Mouse (Mus musculus) kidney, postnatal 0 days (tissue): Measurements from ENCODE around the gene Efcab6. TPM values are rescaled to one million over a fixed set of nuclear protein-coding genes. Genes with fewer than 3 reads are reported as not detected.

Experiments
- ATAC-seq: fragments of 200-750 bp; cut with Nextera tagmentation; replicated peaks from 2 replicates; pipeline ENCODE4 v1.8.0; 2017; ENCODE audit warnings: low read depth, moderate number of reproducible peaks, moderate TSS enrichment, moderate library complexity; ENCODE audit not compliant: low FRiP score
- DNase-seq: peaks from one replicate; pipeline ENCODE4 v3.0.0-alpha.2; 2016; ENCODE audit warnings: low spot score
- H3K27ac ChIP-seq: fragments of 300-500 bp; sonication (generic); 2 replicates; pipeline ENCODE4 v1.5.1; 2014; ENCODE audit warnings: mild to moderate bottlenecking
- H3K27me3 ChIP-seq: fragments of 300-500 bp; sonication (generic); 2 replicates; pipeline ENCODE4 v1.6.1; 2014; ENCODE audit warnings: low read length, mixed read lengths; ENCODE audit not compliant: insufficient read depth
- H3K36me3 ChIP-seq: fragments of 300-500 bp; sonication (generic); 2 replicates; pipeline ENCODE4 v1.6.1; 2014; ENCODE audit warnings: low read length, mixed read lengths; ENCODE audit not compliant: insufficient read depth
- H3K4me1 ChIP-seq: fragments of 300-500 bp; sonication (generic); replicated peaks from 2 replicates; pipeline ENCODE4 v1.6.1; 2014; ENCODE audit warnings: antibody characterized with exemption, low read length, mixed read lengths; ENCODE audit not compliant: insufficient read depth
- H3K4me2 ChIP-seq: fragments of 300-500 bp; sonication (generic); 2 replicates; pipeline ENCODE4 v1.6.1; 2014; ENCODE audit warnings: mild to moderate bottlenecking, low read length, moderate library complexity, mixed read lengths
- H3K4me3 ChIP-seq: fragments of 300-500 bp; sonication (generic); replicated peaks from 2 replicates; pipeline ENCODE4 v1.5.1; 2014; ENCODE audit warnings: low read depth, low read length
- H3K9ac ChIP-seq: fragments of 300-500 bp; sonication (generic); 2 replicates; pipeline ENCODE4 v1.6.1; 2014; ENCODE audit warnings: low read depth, low read length
- H3K9me3 ChIP-seq: fragments of 300-500 bp; sonication (generic); replicated peaks from 2 replicates; pipeline ENCODE4 v1.6.1; 2016; ENCODE audit warnings: low read length, inconsistent platforms, mixed read lengths
- CTCF ChIP-seq: IDR thresholded peaks from 2 replicates; pipeline ENCODE4 v1.5.1; 2016; ENCODE audit warnings: antibody characterized with exemption, low read depth, mild to moderate bottlenecking, moderate library complexity
- WGBS: fragments of 180-500 bp; shearing (Covaris S2); extraction: QIAGEN DNeasy Blood & Tissue Kit; methylation state at CpG from one replicate; pipeline ENCODE4 v1.1.7; 2014; 5-methylcytosine and 5-hydroxymethylcytosine counted together
- polyA plus RNA-seq: library from polyadenylated mRNA; unstranded; fragments of >200 nt; fragmentation: Nextera tagmentation; extraction: Ambion mirVana; gene quantifications from 2 replicates; pipeline ENCODE4 v1.2.1, GENCODE M21; 2015

The Efcab6 gene
- polyA plus RNA-seq, 1 experiment from 2014 or later, result 0.63 TPM

- WGBS, result 93% methylated on average over 5 of the region's 5 CpGs
- H3K9ac ChIP-seq, result no peak overlapping the region
- H3K9me3 ChIP-seq, result no peaks in the 10 kb centered on the region
- H3K27me3 ChIP-seq, result no peaks in the 10 kb centered on the region
- ATAC-seq (no peak), DNase-seq (no peak)
- TF ChIP-seq CTCF, result no peak
- no peaks in the 10 kb centered on the region for H3K4me1 ChIP-seq
- no peaks in the 10 kb centered on the region for H3K36me3 ChIP-seq
- no peak overlapping the region for H3K27ac ChIP-seq
- no peak overlapping the region for H3K4me3 ChIP-seq
- no peak overlapping the region for H3K4me2 ChIP-seq
Observed at GRCm38 (mm10) chr15:83989241-83989640, 75.9 kb downstream of the Efcab6 start.

- Histone ChIP-seq H3K9me3 (no peaks in the 10 kb centered on the region), H3K36me3 (no peaks in the 10 kb centered on the region), H3K9ac (no peak overlapping the region), H3K4me3 (no peak overlapping the region), H3K4me2 (no peak overlapping the region), H3K4me1 (no peaks in the 10 kb centered on the region), H3K27ac (no peak overlapping the region), H3K27me3 (no peaks in the 10 kb centered on the region)
- TF ChIP-seq CTCF, result no peak
- DNase-seq, result no peak
- no peak for ATAC-seq
- WGBS, result 48% methylated on average over 7 of the region's 7 CpGs
Observed at GRCm38 (mm10) chr15:83988087-83988486, 77.1 kb downstream of the Efcab6 start.

- no peaks in the 10 kb centered on the region for H3K27me3 ChIP-seq
- H3K4me3 ChIP-seq, result no peak overlapping the region
- no peak overlapping the region for H3K27ac ChIP-seq
- H3K9me3 ChIP-seq, result no peaks in the 10 kb centered on the region
- H3K4me2 ChIP-seq, result no peak overlapping the region
- TF ChIP-seq CTCF, result no peak
- H3K36me3 ChIP-seq, result no peaks in the 10 kb centered on the region
- H3K4me1 ChIP-seq, result no peaks in the 10 kb centered on the region
- DNase-seq (peak; percentile 52), ATAC-seq (no peak)
- no peak overlapping the region for H3K9ac ChIP-seq
- 69% methylated on average over 14 of the region's 14 CpGs for WGBS
Observed at GRCm38 (mm10) chr15:83982186-83982936, 82.8 kb downstream of the Efcab6 start.

DNA sequence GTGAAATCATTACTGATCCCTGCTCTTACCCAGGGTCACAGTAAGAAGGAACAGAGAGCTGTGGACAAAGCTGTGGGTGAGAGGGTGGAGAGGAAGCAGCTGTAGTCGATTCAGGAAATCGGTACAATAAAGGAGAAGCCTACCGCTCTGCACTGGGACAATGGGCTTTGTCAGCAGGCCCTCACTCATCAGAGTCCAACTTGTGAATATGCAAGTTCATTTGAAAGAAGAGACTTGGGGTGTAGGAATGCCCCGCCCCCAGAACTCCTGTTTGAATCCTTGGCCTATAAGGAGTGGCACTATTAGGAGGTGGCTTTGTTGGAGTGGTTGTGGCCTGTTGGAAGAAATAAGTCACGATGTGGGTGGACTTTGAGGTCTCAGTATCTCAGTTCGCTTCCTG lies 86.3 kb downstream of the Efcab6 start:
- TF ChIP-seq CTCF, result no peak
- no peak overlapping the region for H3K9ac ChIP-seq
- H3K36me3 ChIP-seq, result no peaks in the 10 kb centered on the region
- no peaks in the 10 kb centered on the region for H3K9me3 ChIP-seq
- DNase-seq (no peak), ATAC-seq (no peak)
- WGBS, result 77% methylated on average over 6 of the region's 6 CpGs
- H3K4me1 ChIP-seq, result no peaks in the 10 kb centered on the region
- H3K27ac ChIP-seq, result no peak overlapping the region
- no peaks in the 10 kb centered on the region for H3K27me3 ChIP-seq
- H3K4me3 ChIP-seq, result no peak overlapping the region
- no peak overlapping the region for H3K4me2 ChIP-seq

- no peaks in the 10 kb centered on the region for H3K27me3 ChIP-seq
- DNase-seq (peak; percentile 36), ATAC-seq (no peak)
- H3K9ac ChIP-seq, result no peak overlapping the region
- H3K4me3 ChIP-seq, result no peak overlapping the region
- TF ChIP-seq CTCF, result no peak
- H3K4me2 ChIP-seq, result no peak overlapping the region
- 8% methylated on average over 5 of the region's 5 CpGs for WGBS
- H3K9me3 ChIP-seq, result no peaks in the 10 kb centered on the region
- no peaks in the 10 kb centered on the region for H3K4me1 ChIP-seq
- no peak overlapping the region for H3K27ac ChIP-seq
- no peaks in the 10 kb centered on the region for H3K36me3 ChIP-seq
Observed at GRCm38 (mm10) chr15:83977108-83977507, 88.1 kb downstream of the Efcab6 start.

DNA sequence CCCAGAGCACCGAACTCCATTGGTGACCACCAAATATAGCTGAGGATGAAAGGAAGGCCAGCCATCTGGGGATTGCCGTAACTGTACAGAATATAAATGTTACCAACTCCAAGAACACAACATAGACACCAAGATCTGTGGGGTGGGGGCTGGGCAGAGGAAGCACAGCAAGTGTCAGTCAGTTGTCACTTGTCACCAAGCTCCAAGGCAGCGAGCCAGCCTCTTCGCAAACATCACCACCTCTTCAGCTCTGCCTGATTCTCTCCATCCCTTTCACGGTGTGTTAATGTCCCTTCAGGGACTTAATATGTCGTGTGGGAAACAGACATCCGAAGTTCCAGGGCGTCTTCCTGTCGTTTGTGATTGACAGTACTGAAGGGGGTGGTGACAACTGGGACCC lies 93.0 kb downstream of the Efcab6 start:
- Histone ChIP-seq H3K36me3 (no peaks in the 10 kb centered on the region), H3K9me3 (no peaks in the 10 kb centered on the region), H3K9ac (no peak overlapping the region), H3K4me3 (no peak overlapping the region), H3K4me1 (no peaks in the 10 kb centered on the region), H3K4me2 (no peak overlapping the region), H3K27ac (no peak overlapping the region), H3K27me3 (no peaks in the 10 kb centered on the region)
- WGBS, result 64% methylated on average over 9 of the region's 9 CpGs
- no peak for DNase-seq
- ATAC-seq, result no peak
- no peak for TF ChIP-seq CTCF

DNA sequence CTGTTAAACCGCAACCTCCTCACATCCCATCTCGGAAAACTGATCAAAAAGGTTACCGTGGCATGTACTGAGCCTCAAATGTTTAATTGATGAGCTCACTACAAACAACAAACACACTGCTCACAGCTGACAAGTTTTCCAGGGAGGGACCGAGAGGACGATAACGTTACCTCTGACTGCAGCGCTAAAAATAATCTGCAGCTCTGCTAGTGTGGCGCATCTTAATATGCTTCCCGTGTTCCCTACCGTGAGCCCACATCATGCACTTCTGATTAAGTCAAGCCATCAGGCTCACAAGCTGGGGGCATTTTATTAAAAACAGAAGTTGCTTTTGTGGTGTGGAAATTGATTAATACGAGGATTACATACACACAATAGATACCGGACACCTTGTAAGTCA lies 97.4 kb downstream of the Efcab6 start:
- ATAC-seq (no peak), DNase-seq (no peak)
- no peaks in the 10 kb centered on the region for H3K36me3 ChIP-seq
- no peaks in the 10 kb centered on the region for H3K27me3 ChIP-seq
- H3K4me3 ChIP-seq, result no peak overlapping the region
- H3K9ac ChIP-seq, result no peak overlapping the region
- no peak for TF ChIP-seq CTCF
- H3K9me3 ChIP-seq, result no peaks in the 10 kb centered on the region
- H3K27ac ChIP-seq, result no peak overlapping the region
- no peak overlapping the region for H3K4me2 ChIP-seq
- H3K4me1 ChIP-seq, result no peaks in the 10 kb centered on the region
- 65% methylated on average over 12 of the region's 12 CpGs for WGBS
